Mouse (Mus musculus): ENCODE results near the gene Nutf2-ps1. TPM values are rescaled to one million over a fixed set of nuclear protein-coding genes. Genes with fewer than 3 reads are reported as not detected.

Gene Nutf2-ps1
- total and polyA plus RNA-seq, 2 experiments from 2014 or later: 120 to 216 TPM

- Histone ChIP-seq H3K9me3 (replicated peaks; ENCODE audit: control insufficient read depth, low read length) (no peaks in the 10 kb centered on the region), H3K9ac (replicated peaks; ENCODE audit: low read depth, low read length) (no peak overlapping the region), H3K27me3 (ENCODE audit: control insufficient read depth, insufficient read depth, low read length) (no peaks in the 10 kb centered on the region), H3K4me2 (ENCODE audit: low read depth, low read length) (no peak overlapping the region), H3K27ac (ENCODE audit: low read depth) (no peak overlapping the region), H3K36me3 (replicated peaks; ENCODE audit: control insufficient read depth, insufficient read depth, low read length) (no peaks in the 10 kb centered on the region), H3K4me1 (ENCODE audit: control insufficient read depth, insufficient read depth) (peaks cover 33% of the 10 kb centered on the region; the same call in 1 of the 2 replicates), H3K4me3 (ENCODE audit: low read depth, low read length) (no peak overlapping the region)
- ATAC-seq (ENCODE audit: insufficient read depth, low read depth): no peak
- TF ChIP-seq CTCF (IDR thresholded peaks at IDR 0.05; ENCODE audit: low read depth) (no peak), EP300 (IDR thresholded peaks at IDR 0.05; ENCODE audit: low read depth) (no peak)
- WGBS: 50% methylated on average over 8 of the region's 8 CpGs
- DNase-seq (ENCODE audit: low spot score): no peak
Observed at GRCm38 (mm10) chr19:53574131-53574530, 14.7 kb downstream of the Nutf2-ps1 start.

GRCm38 (mm10) chr19:53573151-53573550, 15.7 kb downstream of the Nutf2-ps1 start:
- Histone ChIP-seq H3K27me3 (ENCODE audit: control insufficient read depth, insufficient read depth, low read length) (no peaks in the 10 kb centered on the region), H3K4me2 (ENCODE audit: low read depth, low read length) (no peak overlapping the region), H3K9me3 (replicated peaks; ENCODE audit: control insufficient read depth, low read length) (no peaks in the 10 kb centered on the region), H3K27ac (ENCODE audit: low read depth) (no peak overlapping the region), H3K4me1 (ENCODE audit: control insufficient read depth, insufficient read depth) (peaks cover 33% of the 10 kb centered on the region; the same call in 1 of the 2 replicates), H3K36me3 (replicated peaks; ENCODE audit: control insufficient read depth, insufficient read depth, low read length) (no peaks in the 10 kb centered on the region), H3K9ac (replicated peaks; ENCODE audit: low read depth, low read length) (no peak overlapping the region), H3K4me3 (ENCODE audit: low read depth, low read length) (no peak overlapping the region)
- ATAC-seq (ENCODE audit: insufficient read depth, low read depth) (no peak), DNase-seq (ENCODE audit: low spot score) (no peak)
- TF ChIP-seq CTCF (IDR thresholded peaks at IDR 0.05; ENCODE audit: low read depth) (no peak), EP300 (IDR thresholded peaks at IDR 0.05; ENCODE audit: low read depth) (no peak)
- whole genome bisulfite sequencing: 87% methylated on average over 3 of the region's 3 CpGs

- no peak overlapping the region for H3K27ac ChIP-seq (ENCODE audit: low read depth)
- 66% methylated on average over 12 of the region's 12 CpGs for WGBS
- TF ChIP-seq EP300 (IDR thresholded peaks at IDR 0.05; ENCODE audit: low read depth) (no peak), CTCF (IDR thresholded peaks at IDR 0.05; ENCODE audit: low read depth) (no peak)
Observed at GRCm38 (mm10) chr19:53572607-53573006, 16.3 kb downstream of the Nutf2-ps1 start.

GRCm38 (mm10) chr19:53571501-53572428, 17.1 kb downstream of the Nutf2-ps1 start:
- 67% methylated on average over 18 of the region's 18 CpGs for WGBS
- no peak overlapping the region for H3K27ac ChIP-seq (ENCODE audit: low read depth)

More at GRCm38 (mm10) chr19:53572607-53573006, 16.3 kb downstream of the Nutf2-ps1 start:
- Histone ChIP-seq H3K4me1 (ENCODE audit: control insufficient read depth, insufficient read depth) (peaks cover 33% of the 10 kb centered on the region; the same call in 1 of the 2 replicates), H3K36me3 (replicated peaks; ENCODE audit: control insufficient read depth, insufficient read depth, low read length) (no peaks in the 10 kb centered on the region), H3K9me3 (replicated peaks; ENCODE audit: control insufficient read depth, low read length) (no peaks in the 10 kb centered on the region), H3K4me3 (ENCODE audit: low read depth, low read length) (no peak overlapping the region), H3K27me3 (ENCODE audit: control insufficient read depth, insufficient read depth, low read length) (no peaks in the 10 kb centered on the region), H3K4me2 (ENCODE audit: low read depth, low read length) (no peak overlapping the region), H3K9ac (replicated peaks; ENCODE audit: low read depth, low read length) (no peak overlapping the region)
- no peak for ATAC-seq (ENCODE audit: insufficient read depth, low read depth)
- DNase-seq (ENCODE audit: low spot score): no peak

GRCm38 (mm10) chr19:53571056-53571455, 17.8 kb downstream of the Nutf2-ps1 start:
- WGBS: 38% methylated on average over 4 of the region's 4 CpGs
- no peak for DNase-seq (ENCODE audit: low spot score)
- no peak for ATAC-seq (ENCODE audit: insufficient read depth, low read depth)
- no peak for TF ChIP-seq CTCF (IDR thresholded peaks at IDR 0.05; ENCODE audit: low read depth)
- TF ChIP-seq EP300 (IDR thresholded peaks at IDR 0.05; ENCODE audit: low read depth): no peak
- Histone ChIP-seq H3K4me3 (ENCODE audit: low read depth, low read length) (no peak overlapping the region), H3K4me2 (ENCODE audit: low read depth, low read length) (no peak overlapping the region), H3K36me3 (replicated peaks; ENCODE audit: control insufficient read depth, insufficient read depth, low read length) (no peaks in the 10 kb centered on the region), H3K27ac (ENCODE audit: low read depth) (no peak overlapping the region), H3K27me3 (ENCODE audit: control insufficient read depth, insufficient read depth, low read length) (no peaks in the 10 kb centered on the region), H3K9ac (replicated peaks; ENCODE audit: low read depth, low read length) (no peak overlapping the region), H3K9me3 (replicated peaks; ENCODE audit: control insufficient read depth, low read length) (no peaks in the 10 kb centered on the region), H3K4me1 (ENCODE audit: control insufficient read depth, insufficient read depth) (peaks cover 28% of the 10 kb centered on the region; the same call in 1 of the 2 replicates)

More at GRCm38 (mm10) chr19:53571501-53572428, 17.1 kb downstream of the Nutf2-ps1 start:
- Histone ChIP-seq H3K36me3 (replicated peaks; ENCODE audit: control insufficient read depth, insufficient read depth, low read length) (no peaks in the 10 kb centered on the region), H3K4me2 (ENCODE audit: low read depth, low read length) (no peak overlapping the region), H3K9me3 (replicated peaks; ENCODE audit: control insufficient read depth, low read length) (no peaks in the 10 kb centered on the region), H3K9ac (replicated peaks; ENCODE audit: low read depth, low read length) (no peak overlapping the region), H3K4me1 (ENCODE audit: control insufficient read depth, insufficient read depth) (peaks cover 30% of the 10 kb centered on the region; the same call in 1 of the 2 replicates), H3K4me3 (ENCODE audit: low read depth, low read length) (no peak overlapping the region), H3K27me3 (ENCODE audit: control insufficient read depth, insufficient read depth, low read length) (no peaks in the 10 kb centered on the region)
- DNase-seq (ENCODE audit: low spot score) (no peak), ATAC-seq (ENCODE audit: insufficient read depth, low read depth) (no peak)
- TF ChIP-seq EP300 (IDR thresholded peaks at IDR 0.05; ENCODE audit: low read depth) (no peak), CTCF (IDR thresholded peaks at IDR 0.05; ENCODE audit: low read depth) (no peak)
